Mouse (Mus musculus): ENCODE results near the gene Arrdc2.

The Arrdc2 gene

DNA sequence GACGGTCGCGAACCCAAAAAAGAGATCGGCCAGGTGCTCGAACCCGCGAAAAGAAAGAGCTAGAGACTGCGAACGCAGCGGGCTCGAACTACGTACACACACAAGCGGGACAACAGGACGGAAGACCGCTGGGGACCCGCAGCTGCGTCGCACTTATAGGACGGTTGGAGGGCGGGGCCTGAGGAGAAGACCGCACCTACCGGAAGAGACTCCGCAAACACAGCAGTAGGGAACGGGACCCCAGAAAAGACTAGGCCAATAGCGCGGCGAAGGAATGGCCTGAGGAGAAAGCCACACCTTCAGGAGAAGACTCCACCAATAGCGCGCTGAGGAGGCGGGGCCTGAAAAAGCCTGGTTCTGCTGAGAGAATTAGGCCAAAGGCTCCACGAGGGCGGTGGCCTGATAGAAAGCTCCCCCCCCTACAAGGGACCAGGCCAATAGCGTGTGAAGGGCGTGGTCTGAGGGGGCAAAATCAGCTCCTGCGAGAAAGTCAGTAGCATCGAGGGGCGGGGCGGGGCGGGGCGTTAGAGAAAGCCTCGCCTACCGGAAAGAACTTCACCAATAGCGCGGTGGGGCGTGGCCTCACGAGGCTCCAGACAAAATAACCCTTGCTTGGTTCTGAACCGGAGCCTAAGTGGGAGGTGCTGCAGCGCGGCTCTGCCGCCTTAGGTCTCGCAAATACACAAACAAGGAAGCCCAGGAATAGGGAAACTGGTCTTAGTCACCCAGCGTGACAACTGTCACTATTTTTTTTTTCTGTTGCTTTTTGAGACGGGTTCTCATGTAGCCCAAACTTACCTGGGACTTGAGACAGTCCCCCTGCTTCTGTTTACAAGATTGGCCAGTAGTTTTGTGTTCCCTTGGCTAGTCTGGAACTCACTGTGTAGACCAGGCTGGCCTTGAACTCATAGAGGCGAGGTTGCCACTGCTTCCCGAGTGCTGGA is at the start of gene Arrdc2:
TSS of gene Arrdc2 (minus strand) at position 313 of the 944 bp plus-strand sequence.
- DNase-seq (ENCODE audit: inconsistent age in 2 of 2, low spot score in 1 of 2) = peak; percentile 99 to 100

DNA sequence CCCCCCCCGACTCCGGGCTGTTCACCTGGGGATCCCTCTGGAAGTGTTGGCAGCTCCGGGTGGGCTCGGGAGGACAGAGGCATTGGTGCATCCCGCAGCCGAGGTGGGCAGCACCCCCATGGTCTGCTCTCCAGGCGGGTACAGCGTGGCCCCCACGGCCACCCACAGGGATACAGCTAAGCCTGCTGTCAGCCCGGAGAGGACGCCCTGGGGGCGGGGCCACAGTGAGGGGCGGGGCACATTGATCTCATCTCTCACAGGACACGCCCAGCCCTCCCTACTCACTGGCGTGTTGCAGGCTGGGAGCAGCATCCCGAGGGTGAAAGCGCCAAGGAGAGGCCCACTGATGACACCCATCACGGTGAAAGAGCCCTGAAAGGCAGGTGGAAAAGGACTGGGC is 48.1 kb upstream of the Arrdc2 start:
- peak in 1 of 2 experiments; percentile 61 for DNase-seq (ENCODE audit: inconsistent age in 2 of 2, low spot score in 1 of 2)

DNA sequence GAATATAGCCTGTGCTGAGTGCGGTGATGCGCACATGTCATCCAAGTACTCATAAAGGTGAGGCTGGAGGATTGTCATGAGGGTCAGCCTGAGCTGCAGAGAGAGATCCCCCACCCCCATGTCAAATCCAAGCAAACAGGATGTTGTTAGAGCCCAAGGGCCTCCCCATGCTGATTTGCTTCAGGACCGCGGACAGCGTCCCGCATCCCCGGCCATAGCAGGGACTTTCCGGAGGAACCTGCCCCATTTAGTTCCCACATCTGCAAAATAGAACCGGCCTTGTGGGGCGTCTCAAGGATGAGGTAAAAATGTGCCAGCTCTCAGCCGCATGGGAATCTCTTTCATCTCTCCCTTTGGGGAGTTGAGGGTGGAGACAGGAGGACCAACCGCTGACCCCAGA is 46.1 kb upstream of the Arrdc2 start:
- peak in 1 of 2 experiments; percentile 56 for DNase-seq (ENCODE audit: inconsistent age in 2 of 2, low spot score in 1 of 2)

DNA sequence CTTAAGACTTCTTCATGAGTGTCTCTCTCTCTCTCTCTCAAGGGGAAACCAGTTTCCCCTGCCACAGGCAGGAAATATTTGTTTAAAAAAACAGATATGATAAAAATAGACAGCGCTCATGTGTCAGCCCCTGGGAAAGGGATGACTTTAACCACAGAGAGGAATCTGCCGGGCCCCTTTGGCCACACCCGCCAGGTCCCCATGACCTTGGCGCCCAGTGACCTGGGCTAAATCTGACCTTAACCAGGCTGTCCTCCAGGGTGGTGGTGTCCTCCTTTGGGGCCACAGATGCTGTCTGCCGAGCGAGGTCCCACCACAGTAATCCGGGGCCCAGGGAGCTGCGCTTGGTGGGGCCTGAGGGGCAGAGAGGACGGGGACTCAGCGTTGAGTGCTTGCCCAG is 45.2 kb upstream of the Arrdc2 start:
- no peak for DNase-seq (ENCODE audit: inconsistent age in 2 of 2, low spot score in 1 of 2)

DNA sequence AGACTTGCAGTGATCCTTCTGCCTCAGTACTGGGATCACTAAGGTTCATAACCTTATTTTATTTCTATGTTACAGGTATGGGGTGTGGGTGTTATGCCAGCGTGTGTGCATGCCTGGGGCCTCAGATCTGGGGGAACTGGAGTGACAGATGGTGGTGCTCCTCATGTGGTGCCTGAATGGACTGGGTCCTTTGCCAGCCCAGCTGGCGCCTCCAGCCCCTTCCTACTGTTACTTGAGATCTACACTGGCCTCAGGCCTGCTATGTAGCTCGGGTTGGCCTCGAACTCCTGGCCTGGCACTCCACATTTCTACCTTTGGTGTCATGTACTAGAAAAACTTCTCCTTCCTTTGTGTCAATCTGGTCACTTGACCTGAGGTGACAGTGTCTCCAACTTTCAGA is 44.7 kb upstream of the Arrdc2 start:
- DNase-seq (ENCODE audit: inconsistent age in 2 of 2, low spot score in 1 of 2) = no peak

DNA sequence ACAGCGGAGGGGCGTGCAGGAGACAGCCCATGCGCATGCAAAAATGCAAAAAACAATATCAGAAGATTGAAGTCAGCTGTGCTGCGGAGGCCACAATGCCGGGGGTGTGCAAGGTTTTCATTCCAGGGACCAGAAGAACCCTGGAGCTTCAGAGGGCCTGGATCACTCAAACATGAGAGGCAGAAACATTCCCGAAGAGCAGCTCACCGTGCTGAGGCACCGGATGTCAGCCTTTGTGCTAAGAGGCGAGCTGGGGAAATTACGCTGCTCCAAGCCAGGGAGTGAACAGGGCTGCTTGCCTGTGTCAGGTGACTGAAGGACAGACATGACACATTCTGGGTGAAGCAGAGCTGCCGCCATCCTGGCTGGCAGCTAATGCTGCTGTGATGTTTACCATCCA is 41.0 kb upstream of the Arrdc2 start:
- peak in 1 of 2 experiments; percentile 34 for DNase-seq (ENCODE audit: inconsistent age in 2 of 2, low spot score in 1 of 2)

DNA sequence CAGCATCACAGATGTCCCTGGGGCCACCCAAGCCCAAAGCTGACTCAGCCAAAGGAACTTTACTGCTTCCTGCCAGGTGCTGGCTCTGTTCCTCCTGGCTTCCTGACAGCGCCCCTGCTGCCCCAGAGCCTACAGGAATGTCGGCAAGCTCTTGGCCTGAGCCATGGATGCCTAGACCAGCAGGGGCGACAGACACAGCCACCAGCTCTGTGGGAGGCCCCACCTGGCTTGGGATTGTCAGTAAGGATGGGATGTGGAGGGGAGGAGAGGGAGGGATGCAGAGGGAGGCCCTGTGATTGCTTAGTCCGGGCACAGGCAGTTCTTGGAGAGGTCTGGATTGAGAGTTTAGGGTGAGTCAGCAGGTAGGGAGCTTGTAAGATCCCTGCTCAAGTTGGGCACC is 40.6 kb upstream of the Arrdc2 start:
- peak; percentile 42 to 58 for DNase-seq (ENCODE audit: inconsistent age in 2 of 2, low spot score in 1 of 2)

DNA sequence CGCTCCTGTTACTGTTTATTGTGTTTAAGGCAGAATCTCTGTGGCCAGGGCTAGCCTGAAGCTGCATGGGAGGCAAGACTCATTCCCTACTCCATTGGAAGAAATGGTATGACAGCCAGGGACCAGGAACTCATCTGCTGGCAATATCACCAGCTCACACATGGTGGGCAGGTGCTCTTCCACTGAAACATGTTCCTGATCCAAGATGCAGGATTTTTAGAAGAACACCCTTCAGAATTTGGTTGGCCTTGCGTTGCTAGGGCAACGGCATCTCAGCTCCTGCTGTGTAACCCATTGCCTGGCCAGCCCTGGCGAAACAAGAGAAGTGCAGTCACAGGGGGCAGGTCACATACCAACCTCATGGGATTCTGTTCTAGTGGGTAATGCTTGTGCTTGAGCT is 40.0 kb upstream of the Arrdc2 start:
- no peak for DNase-seq (ENCODE audit: inconsistent age in 2 of 2, low spot score in 1 of 2)

DNA sequence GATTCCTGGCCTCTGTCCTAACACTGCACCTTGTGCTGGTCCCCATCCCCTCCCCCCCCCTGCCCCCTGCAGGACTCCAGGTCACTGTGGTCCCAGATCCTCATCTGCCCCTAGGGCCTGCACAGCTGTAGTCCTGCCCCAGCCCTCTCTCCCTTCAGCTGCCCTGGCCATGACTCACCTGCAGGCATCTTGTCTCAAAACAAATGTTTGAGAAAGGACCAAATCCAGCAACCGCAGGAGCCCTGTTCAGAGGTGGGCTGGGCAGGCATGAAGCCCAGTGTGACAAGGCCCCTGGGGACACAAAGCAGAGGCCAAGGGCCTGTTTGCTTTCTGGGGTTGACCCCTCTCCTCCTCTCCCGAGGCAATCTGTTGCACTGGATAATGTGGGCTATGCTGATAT is 38.7 kb upstream of the Arrdc2 start:
- DNase-seq (ENCODE audit: inconsistent age in 2 of 2, low spot score in 1 of 2) = no peak

DNA sequence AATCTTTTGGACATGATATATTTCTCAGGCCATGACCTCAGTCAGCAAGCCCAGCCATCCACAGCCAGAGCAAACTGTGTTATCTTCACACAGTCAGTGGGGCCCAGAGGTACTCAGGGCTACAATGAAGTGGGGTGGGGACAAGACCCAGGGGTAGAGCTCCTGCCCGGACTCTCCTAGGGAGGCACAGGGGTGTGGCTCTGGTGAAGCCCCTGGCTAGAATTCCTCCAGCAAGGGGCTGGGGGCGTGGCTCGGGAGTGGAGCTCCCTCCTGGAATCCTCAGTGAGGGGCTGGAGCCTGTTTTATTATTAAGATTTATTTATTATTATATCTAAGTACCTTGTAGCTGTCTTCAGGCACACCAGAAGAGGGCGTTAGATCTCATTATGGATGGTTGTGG is 36.9 kb upstream of the Arrdc2 start:
- DNase-seq (ENCODE audit: inconsistent age in 2 of 2, low spot score in 1 of 2) = peak in 1 of 2 experiments; percentile 20

DNA sequence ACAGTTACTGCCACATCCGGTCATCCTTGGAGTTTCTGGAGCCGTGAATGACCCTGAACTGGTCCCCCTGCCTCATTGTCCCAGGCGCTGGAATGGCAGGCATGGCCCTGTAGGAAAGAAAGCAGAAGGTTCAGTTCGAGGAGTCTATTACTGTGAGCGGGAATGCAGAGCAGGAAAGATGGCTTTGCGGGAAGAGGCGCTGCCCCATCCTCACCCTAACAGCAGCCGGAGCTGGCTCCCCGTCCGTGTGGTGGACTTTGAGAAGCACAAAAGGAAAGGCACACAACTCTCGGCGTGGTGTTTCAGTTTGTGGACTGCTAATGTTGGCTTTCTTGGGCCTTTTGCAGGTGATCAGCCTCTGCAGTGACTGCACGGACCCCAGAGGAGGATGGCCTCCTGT is 34.9 kb upstream of the Arrdc2 start:
- DNase-seq (ENCODE audit: inconsistent age in 2 of 2, low spot score in 1 of 2) = peak in 1 of 2 experiments; percentile 47

DNA sequence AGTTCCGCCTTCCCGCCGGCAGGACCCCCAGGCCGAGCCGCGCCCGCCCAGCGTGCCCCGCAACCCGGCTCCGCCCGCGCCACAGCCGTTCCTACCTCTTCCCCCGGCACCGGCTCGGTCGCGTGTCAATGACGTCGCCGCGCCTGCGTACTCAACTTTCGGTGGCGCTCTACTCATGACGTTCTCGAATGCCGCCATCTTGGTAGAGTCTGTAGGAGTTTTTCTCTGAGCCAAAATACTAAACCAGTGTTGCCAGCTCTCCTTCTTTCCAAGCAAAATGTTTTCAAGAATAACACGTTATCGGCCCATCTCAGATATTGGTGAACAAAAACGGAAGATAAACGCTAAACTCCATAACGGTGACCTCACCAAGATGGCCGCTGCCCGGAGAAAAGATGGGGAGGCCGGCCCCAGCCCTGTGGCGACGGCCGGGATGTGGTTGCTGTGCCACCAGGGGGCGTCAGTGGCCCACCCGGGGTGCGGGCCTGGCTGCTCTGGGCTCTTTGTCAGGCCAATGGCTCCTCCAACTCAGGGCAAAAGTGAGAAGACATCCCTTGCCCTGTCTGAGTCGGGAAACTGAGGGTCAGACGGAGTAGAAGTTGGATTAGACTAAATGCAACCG is 34.0 kb upstream of the Arrdc2 start, which contains the start of gene Ccdc124:
TSS of gene Ccdc124 (minus strand) at position 572 of the 622 bp plus-strand sequence.
- DNase-seq (ENCODE audit: inconsistent age in 2 of 2, low spot score in 1 of 2) = peak; percentile 96 to 99

DNA sequence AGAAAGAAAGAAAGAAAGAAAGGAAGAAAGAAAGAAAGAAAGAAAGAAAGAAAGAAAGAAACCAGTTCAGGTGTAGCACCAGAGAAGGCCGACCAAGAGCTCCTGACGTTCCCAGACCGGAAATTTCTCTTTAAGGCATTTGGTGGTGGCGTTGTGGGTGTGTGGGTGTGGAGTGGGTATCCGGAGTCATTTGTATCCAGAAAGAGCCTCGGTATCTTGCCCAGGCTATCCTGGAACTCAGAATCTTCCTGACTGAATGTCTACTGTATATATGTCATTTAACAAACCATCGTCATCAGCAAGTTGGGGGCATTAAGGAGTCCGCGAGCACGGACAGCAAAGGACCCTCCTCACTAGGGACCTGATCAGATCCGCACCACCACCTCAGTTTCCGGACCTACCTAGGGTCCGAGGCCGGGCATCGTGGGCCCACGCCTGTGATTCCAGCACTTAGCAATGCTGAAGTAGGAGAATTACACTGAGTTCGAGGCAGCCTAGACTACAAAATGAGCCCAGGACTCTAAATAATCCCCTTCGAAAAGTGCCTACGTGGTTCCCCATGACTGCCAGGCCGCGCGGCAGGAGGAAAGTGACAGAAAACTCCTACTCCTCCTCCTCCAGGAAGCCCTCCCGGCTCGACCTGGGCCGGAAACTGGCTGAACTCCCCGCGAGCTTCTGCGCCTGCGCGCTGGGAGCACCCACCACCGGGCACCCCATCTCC is 33.3 kb upstream of the Arrdc2 start:
- DNase-seq (ENCODE audit: inconsistent age in 2 of 2, low spot score in 1 of 2) = no peak

DNA sequence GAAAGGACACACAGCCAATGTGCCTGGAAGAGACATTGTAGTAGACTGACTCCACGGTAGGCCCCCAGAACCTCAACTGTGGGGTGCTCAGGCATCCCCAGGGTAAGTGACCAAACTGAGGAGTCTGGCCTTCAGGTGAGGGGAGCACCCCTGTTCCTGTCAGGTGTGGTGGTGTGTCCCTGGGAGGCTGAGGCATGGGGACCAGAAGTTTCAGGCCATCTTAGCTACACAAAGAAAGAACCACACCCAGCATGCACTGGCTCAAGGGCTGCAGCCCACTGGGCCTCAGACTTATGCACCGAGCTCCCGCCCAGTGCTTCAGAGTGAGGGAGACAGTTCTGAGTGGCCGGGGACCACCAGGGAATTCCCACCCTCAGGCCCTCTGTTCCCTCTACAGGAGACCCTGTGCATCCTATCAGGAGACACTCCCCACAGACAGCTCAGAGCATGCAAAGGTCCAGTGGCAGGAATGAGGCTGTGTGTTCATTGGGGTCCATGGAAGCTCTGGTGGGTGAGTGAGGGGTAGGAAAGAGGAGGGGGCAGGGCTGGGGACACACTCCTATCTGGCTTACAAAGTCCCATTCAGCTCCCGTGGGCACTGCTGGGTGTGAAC is 31.8 kb upstream of the Arrdc2 start:
- no peak for DNase-seq (ENCODE audit: inconsistent age in 2 of 2, low spot score in 1 of 2)

DNA sequence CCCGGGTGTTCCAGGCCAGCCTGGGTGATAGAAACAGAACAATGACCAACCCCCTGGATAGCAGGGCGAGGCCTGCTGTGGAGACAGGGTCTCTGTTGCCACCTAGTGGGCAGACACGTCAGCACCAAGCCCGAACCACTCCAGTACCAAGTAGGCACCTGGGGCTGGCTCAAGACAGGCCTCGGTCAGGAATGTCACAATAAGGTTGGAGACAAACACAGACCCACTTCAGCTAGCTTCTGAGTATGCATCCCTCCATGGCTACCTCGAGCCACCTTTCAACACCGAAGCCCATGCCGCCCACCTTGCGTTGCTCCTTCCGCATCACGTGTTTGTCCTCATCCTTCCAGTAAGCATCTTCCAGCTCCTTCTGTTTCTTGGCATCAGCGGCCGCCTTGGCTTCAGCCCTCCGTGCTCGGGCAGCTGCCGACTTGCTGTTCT is 30.1 kb upstream of the Arrdc2 start:
- peak; percentile 80 to 91 for DNase-seq (ENCODE audit: inconsistent age in 2 of 2, low spot score in 1 of 2)

DNA sequence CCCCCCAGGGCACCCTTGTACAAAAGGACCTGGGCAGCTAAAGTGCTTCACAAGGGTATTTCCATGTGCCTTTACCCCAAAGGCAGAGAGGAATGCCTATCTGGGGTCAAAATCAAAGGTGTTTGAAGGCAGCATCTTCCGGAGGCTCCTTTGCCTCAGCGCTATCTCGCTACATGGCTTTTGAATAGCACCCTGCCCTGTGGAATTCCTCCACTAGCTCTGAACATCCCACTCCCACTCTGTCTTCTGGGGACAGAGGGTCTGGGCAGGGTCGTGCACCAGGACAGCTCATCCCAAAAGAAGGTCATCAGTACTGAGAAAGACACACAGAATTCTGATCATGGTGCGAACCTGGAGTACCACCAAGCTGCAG is 29.7 kb upstream of the Arrdc2 start:
- DNase-seq (ENCODE audit: inconsistent age in 2 of 2, low spot score in 1 of 2) = no peak

DNA sequence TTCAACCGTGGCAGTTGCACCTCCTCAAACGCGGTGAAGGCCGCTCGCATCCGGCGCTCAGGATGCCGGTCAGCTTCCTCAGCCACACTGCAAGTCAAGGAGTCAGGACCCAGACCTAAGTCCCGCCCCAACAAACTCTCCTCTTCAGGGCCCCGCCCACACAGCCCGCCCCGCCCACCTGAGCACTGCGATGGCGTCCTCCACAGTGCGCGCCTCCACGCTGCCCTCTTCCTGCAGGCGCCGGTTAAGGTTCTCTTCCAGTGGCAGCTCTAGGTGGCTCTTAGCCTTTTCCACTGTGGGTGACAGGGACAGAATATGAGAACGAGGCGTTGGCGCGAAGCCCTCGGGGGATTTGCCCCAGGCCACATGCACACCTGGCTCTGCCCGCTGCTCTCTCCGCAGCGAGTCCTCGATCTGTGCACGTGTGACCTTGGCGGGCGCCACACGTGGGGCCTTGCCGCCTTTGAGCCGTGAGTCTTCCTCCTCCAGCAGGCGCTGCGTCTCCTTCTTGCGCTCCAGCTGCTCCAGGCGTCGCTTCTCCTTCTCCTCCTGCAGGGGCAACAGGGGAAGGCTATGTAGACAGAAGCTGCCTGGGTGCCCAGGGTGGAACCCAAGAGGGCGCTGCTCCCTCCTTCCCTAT is 29.2 kb upstream of the Arrdc2 start:
- peak; percentile 61 to 80 for DNase-seq (ENCODE audit: inconsistent age in 2 of 2, low spot score in 1 of 2)

DNA sequence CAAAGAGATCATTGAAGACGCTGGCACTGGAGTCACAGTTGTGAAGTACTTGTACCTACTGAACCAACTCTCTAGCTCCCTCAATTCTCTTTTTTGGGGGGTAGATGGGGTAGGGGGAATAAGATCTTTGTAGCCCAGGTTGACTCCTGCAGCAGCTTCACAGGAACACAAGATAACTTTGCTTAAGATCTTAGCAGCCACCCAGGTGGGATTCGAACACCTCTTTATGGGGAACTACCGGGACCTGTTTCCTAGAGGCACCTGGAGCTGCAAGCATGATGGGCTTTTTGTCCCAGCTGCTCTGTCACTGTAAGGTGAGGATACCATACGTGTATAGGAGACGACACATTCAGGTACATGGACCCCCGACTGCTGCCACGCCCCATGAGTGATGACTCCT is 27.0 kb upstream of the Arrdc2 start:
- DNase-seq (ENCODE audit: inconsistent age in 2 of 2, low spot score in 1 of 2) = no peak

DNA sequence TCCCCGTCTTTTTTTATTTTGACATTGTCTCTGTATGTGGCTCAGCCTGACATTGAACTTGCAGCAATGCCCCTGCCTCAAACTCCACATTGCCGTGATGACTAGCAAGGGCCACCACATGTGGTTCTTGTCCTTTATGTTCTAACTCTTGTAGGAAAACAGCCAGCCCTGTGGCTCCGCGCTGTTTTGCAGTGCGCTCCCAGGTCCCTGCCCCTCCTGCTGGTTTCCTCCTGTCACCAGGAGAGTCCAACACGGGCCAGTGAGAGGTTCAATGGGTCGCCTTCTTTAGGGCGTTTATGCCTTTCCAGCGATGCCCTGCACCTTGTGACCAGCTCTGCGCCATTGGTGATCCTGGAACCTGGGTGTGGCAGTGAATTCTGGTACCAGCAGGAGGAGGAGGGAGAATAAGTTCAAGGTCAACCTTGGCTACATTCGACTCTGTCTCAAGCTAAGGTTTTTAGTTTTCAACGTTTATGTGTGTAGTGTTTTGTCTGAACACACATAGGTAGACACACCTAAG is 26.5 kb upstream of the Arrdc2 start:
- no peak for DNase-seq (ENCODE audit: inconsistent age in 2 of 2, low spot score in 1 of 2)

DNA sequence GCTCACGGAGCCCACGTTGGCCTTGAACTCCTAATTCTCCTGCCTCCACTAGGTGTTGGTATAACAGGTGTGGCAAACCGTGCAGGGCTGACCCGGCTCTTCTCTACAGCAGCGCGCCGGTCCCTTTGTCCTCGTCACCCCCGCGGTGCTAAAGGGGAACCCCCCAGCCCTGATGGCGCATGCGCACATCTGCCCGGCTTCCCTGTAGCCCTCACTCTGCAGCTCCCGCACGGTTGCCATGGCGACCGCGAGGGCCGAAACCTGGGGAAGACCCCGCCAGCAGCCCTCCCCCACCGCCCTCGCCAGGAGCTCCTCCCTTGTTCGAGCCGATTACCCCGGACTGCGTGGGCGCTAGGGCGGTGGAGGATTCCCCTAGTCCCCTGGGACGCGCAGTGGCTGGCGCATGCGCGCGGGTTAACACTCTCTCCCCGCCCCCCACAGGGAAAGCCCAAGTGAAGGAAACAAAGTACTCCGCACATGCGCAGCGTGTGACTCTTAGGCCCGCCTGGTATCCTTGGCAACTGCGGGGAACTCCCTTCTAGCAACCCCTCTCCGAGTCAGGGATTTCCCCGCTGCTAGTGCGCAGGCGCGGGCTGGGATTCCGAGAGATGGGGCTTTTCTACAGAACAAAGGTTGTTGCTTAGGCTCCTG is 26.0 kb upstream of the Arrdc2 start:
- DNase-seq (ENCODE audit: inconsistent age in 2 of 2, low spot score in 1 of 2) = peak; percentile 99 to 100

Data from adrenal gland, adult (tissue).